In the genomic region with DNA sequence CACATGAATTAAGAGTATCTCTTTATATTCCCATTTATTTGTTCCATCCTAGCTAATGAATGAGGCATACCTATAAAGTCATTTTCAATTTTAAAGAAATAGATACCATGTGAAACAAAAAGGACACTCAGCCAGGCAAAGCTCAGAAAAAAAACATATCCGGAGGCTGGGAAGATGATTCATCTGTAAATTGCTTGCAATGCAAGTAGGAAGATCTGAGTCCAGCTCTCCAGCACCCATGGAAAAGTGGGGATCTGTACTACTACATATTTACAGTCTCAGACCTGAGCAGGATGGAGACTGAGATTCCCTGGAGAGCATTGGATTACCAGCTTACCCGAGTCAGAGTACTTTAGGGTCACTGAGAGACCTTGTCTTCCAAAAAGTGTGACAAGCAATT, we compare ENCODE assay signal across 18 mouse cellular contexts. TPM values are rescaled to one million over a fixed set of nuclear protein-coding genes. Genes with fewer than 3 reads are reported as not detected.
DNase-seq lines count a peak whose midpoint lies in the region; ATAC-seq lines count a peak whose summit lies in the region.
"Had no signal": no experiment of that assay in that cellular context is flagged by ENCODE, and none has a peak within 500 bp of the region (broad histone marks: within the 10 kb centered on the region; RNA-seq: fewer than 3 reads in every experiment).

No protein-coding gene starts in this region.

- no peak for DNase-seq in frontal cortex, postnatal 14 days (ENCODE audit: low spot score in 2 of 2)
- peak; percentile 57 for DNase-seq in brain, adult 2 months (ENCODE audit: low read depth, low spot score)
- DNase-seq in cerebellum, adult 9-11 months: no peak
- DNase-seq in gastrocnemius, adult 8-10 months (ENCODE audit: low spot score in 2 of 2): no peak
- DNase-seq: adrenal gland, adult 2 months; adrenal gland, postnatal 10 days; adrenal gland, postnatal 25 days; cerebellum, adult 11-12 months; cerebellum, adult 2 months; cerebellum, adult 9-10 months; cerebellum, postnatal 14 days; cerebellum, postnatal 36 days; embryo, embryonic 11 days had no signal

- peak; percentile 99 for ATAC-seq in frontal cortex, adult (ENCODE audit: low TSS enrichment)
- ATAC-seq: forebrain, embryonic 14.5 days; forebrain, embryonic 16.5 days; Patski had no signal

RNA-seq across cellular contexts. Expression of a gene that starts 14.0 kb away (rescaled TPM):
- under 1 TPM in 3 of 4 experiments, not detected in 1; 0.10 to 0.52 (median 0.38) TPM for total RNA-seq in gastrocnemius, adult 8-10 months (2022)
- total RNA-seq: MEL had no signal
